Mouse (Mus musculus): ENCODE data around the gene Nhej1.

- no peak for TF ChIP-seq CTCF (IDR thresholded peaks at IDR 0.05; ENCODE audit: borderline replicate concordance, insufficient read depth, low read length)
- TF ChIP-seq POLR2A (IDR thresholded peaks at IDR 0.05; ENCODE audit: low read depth, low read length): no peak
Measured at GRCm38 (mm10) chr1:74924464-74924863, 200.5 kb downstream of the Nhej1 start.
